Comparison of ENCODE assay signal across 24 mouse cellular contexts in the genomic region with DNA sequence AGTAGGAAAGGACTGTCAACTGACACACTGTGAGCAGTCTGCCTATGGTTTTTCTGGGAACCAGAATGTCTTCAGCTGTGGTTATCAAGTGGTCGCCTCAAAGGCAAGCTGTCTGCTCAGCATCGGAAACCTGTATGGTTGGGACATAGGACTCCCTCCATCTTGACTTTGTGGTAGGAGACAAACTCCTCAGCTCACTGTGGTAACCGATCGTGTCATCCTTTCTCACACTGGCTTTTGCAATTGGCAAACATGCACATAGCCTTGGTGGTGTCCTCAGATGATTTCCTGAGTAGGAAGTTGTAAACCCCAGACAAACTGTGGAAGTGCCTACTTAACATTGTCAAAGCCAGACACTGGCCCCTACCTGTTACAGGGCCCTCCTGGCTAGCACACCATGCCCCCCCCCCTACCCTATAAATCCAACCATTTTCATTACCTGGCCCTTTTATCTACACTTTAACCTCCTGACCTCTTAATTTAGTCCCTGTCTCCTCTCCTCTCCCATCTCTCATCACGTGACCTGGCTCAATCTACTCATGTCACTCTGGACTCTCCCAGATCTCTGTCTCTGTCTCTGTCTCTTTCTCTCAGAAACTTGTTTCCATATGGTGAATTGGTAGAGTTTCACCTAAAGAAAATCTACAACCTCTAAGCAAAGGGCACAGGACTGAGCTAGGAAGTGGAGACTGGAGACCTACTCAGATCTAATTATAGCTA. TPM values are rescaled to one million over a fixed set of nuclear protein-coding genes. Genes with fewer than 3 reads are reported as not detected.
DNase-seq lines count a peak whose midpoint lies in the region; ATAC-seq and TF ChIP-seq lines count a peak whose summit lies in the region.
"Had no signal": no experiment of that assay in that cellular context is flagged by ENCODE, and none has a peak within 500 bp of the region (broad histone marks: within the 10 kb centered on the region; RNA-seq: fewer than 3 reads in every experiment).

No protein-coding gene starts in this region.

- no peak for TF ChIP-seq CTCF in small intestine, adult 2 months (IDR thresholded peaks at IDR 0.05; ENCODE audit: extremely low read depth, insufficient read length, insufficient replicate concordance, low read depth, low read length)

- H3K27me3 ChIP-seq in small intestine, adult 2 months (ENCODE audit: control insufficient read depth, insufficient read depth, low read length), result no peaks in the 10 kb centered on the region

- TF ChIP-seq POLR2A in small intestine, adult 2 months (IDR thresholded peaks at IDR 0.05; ENCODE audit: low read depth, low read length), result no peak

- DNase-seq in thymus, postnatal 0 days (ENCODE audit: low spot score), result peak; percentile 26
- no peak for DNase-seq in thymus, postnatal 10 days (ENCODE audit: low spot score in 2 of 2)
- peak; percentile 8 for DNase-seq in T-cell, adult 2 months (ENCODE audit: low spot score)
- DNase-seq in cerebellum, postnatal 25 days, result no peak
- no peak for DNase-seq in adrenal gland, adult 18-20 months (ENCODE audit: low spot score in 2 of 2)
- DNase-seq in adrenal gland, adult 8-10 months, result no peak
- DNase-seq: adrenal gland, postnatal 14 days; cerebellum, adult 18-20 months; cerebellum, adult 9-11 months; gastrocnemius, adult 2 months; gastrocnemius, postnatal 25 days; heart, adult 11 months; heart, postnatal 36 days had no signal

- H3K27ac ChIP-seq in small intestine, adult 2 months (ENCODE audit: insufficient read depth, low read depth, low read length), result peak overlapping the region; percentile 16; the same call in 1 of the 2 replicates
- H3K27ac ChIP-seq: embryonic facial prominence, embryonic 12.5 days; forebrain, embryonic 12.5 days; gastrocnemius, adult 2 months; heart, embryonic 13.5 days had no signal

- peaks cover 14% of the 10 kb centered on the region; the same call in 1 of the 2 replicates for H3K4me1 ChIP-seq in small intestine, adult 2 months (ENCODE audit: control insufficient read depth, insufficient read depth, insufficient read length, low read length)
- H3K4me1 ChIP-seq: embryonic facial prominence, embryonic 12.5 days; forebrain, embryonic 12.5 days had no signal

- 70% methylated on average over 5 of the region's 5 CpGs for WGBS in small intestine, adult 2 months

- peak; percentile 63 for ATAC-seq in megakaryocyte, adult 5-6 weeks (ENCODE audit: poor library complexity, severe bottlenecking)
- ATAC-seq: CD4-positive, CD25-positive, alpha-beta regulatory T cell, adult 4 months; hindbrain, embryonic 16.5 days; inflammation-experienced regulatory T-cells, adult 6 months; intestine, postnatal 0 days; Patski had no signal

- H3K36me3 ChIP-seq in small intestine, adult 2 months (ENCODE audit: control insufficient read depth, insufficient read depth, low read length), result peaks cover 7% of the 10 kb centered on the region
- H3K36me3 ChIP-seq: embryonic facial prominence, embryonic 12.5 days; forebrain, embryonic 12.5 days; heart, embryonic 13.5 days had no signal

- H3K4me3 ChIP-seq in small intestine, adult 2 months (ENCODE audit: low read depth, low read length), result no peak overlapping the region
- H3K4me3 ChIP-seq: embryonic facial prominence, embryonic 12.5 days; forebrain, embryonic 12.5 days; gastrocnemius, adult 2 months; heart, embryonic 13.5 days had no signal

RNA-seq across cellular contexts. Expression of a gene that starts 6.7 kb away (rescaled TPM):
- polyA plus RNA-seq in thymus, postnatal 0 days (2015; fragmentation: Nextera tagmentation; extraction: Ambion mirVana), result 1.1 and 1.2 TPM in 2 replicates
- not detected in 2 replicates for total RNA-seq in megakaryocyte, adult 5-6 weeks (2015)
- not detected in 2 replicates for total RNA-seq in megakaryocyte, adult 5-6 weeks (2017)
- 75.7 and 133 TPM in 2 replicates for polyA plus RNA-seq in small intestine, adult 2 months (2012; rRNA removed)
- not detected for total RNA-seq in adrenal gland, adult 18-20 months (2021)
- total RNA-seq in adrenal gland, adult 8-10 months (2022), result not detected
- total RNA-seq: adrenal gland, postnatal 14 days; gastrocnemius, adult 2 months; gastrocnemius, postnatal 25 days; heart, postnatal 36 days had no signal
- polyA plus RNA-seq: embryonic facial prominence, embryonic 12.5 days; forebrain, embryonic 12.5 days; hindbrain, embryonic 11.5 days; hindbrain, embryonic 16.5 days had no signal

Comparison
In these comparisons a context has a peak if more than half of its experiments do, and no peak if none do; other contexts are left out.
1. DNase-seq: peak in thymus, postnatal 0 days (single experiment) and T-cell, adult 2 months (single experiment); none in thymus, postnatal 10 days (0 of 2), cerebellum, postnatal 25 days (0 of 2), adrenal gland, adult 18-20 months (0 of 2) and adrenal gland, adult 8-10 months (single experiment).